In the genomic region with DNA sequence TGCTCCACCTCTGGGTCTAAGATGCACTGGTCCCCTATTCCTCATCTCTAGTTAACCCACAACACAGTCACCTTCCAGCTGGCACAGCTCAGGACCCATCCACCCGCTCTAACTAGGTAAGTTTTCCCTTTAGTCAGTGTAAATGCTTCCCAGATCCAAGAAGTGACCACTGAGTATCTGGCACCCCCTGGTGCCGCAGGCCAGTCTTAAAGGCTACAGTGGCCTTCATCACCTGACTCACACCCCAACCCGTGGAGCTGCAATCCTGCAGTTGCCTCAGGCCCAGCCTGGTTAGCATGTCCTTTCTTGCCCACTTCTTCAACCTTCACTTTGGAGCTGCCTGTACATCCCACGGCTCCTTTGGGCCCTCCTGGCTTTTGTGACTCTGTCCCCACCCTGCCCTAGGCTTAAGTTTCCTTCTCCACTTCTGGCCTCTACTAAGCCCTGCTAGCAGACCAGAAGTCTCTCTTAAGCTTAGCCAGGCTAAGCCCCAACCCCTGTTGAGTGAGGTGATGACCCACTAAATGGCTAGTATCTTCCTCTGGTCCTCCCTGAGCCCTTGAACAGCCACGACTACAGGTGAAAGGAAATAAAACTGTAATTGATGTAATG, we compare ENCODE assay signal across 18 mouse cellular contexts.
A peak's percentile ranks its signal among the peaks of the same experiment; 100 is the strongest.
DNase-seq lines count a peak whose midpoint lies in the region; ATAC-seq and TF ChIP-seq lines count a peak whose summit lies in the region.
"Had no signal": no experiment of that assay in that cellular context is flagged by ENCODE, and none has a peak within 500 bp of the region (broad histone marks: within the 10 kb centered on the region; RNA-seq: fewer than 3 reads in every experiment).

No protein-coding gene starts in this region.

- 77% methylated on average over 5 of the region's 5 CpGs for WGBS in heart, embryonic 16.5 days
- WGBS in embryonic facial prominence, embryonic 10.5 days = 82% methylated on average over 5 of the region's 5 CpGs
- WGBS in kidney, embryonic 16.5 days = 77% methylated on average over 5 of the region's 5 CpGs
- WGBS in liver, embryonic 12.5 days (ENCODE audit: insufficient replicate concordance) = 66% methylated on average over 5 of the region's 5 CpGs

- intact Hi-C loops in heart, postnatal 25 days (cut with DNase I) = no loop called here

- H3K27ac ChIP-seq in heart, embryonic 16.5 days (ENCODE audit: low read length) = no peak overlapping the region
- H3K27ac ChIP-seq in embryonic facial prominence, embryonic 10.5 days (replicated peaks) = no peak overlapping the region
- H3K27ac ChIP-seq in kidney, embryonic 16.5 days (ENCODE audit: low read length) = no peak overlapping the region
- no peak overlapping the region for H3K27ac ChIP-seq in liver, embryonic 12.5 days
- H3K27ac ChIP-seq: liver, embryonic 14.5 days had no signal

- no peaks in the 10 kb centered on the region for H3K36me3 ChIP-seq in heart, embryonic 16.5 days (ENCODE audit: control insufficient read depth, insufficient read depth)
- H3K36me3 ChIP-seq in E14TG2a.4 (ENCODE audit: insufficient read depth, low read length) = peaks cover 13% of the 10 kb centered on the region
- no peaks in the 10 kb centered on the region for H3K36me3 ChIP-seq in embryonic facial prominence, embryonic 10.5 days (replicated peaks)
- no peaks in the 10 kb centered on the region for H3K36me3 ChIP-seq in kidney, embryonic 16.5 days (ENCODE audit: insufficient read depth, low read length)
- H3K36me3 ChIP-seq in liver, embryonic 12.5 days = no peaks in the 10 kb centered on the region

- H3K9me3 ChIP-seq in heart, embryonic 16.5 days (replicated peaks; ENCODE audit: control insufficient read depth, low read length) = no peaks in the 10 kb centered on the region
- peaks cover 5% of the 10 kb centered on the region; the same call in 1 of the 2 replicates for H3K9me3 ChIP-seq in E14TG2a.4 (ENCODE audit: low read length)
- H3K9me3 ChIP-seq in embryonic facial prominence, embryonic 10.5 days = no peaks in the 10 kb centered on the region
- H3K9me3 ChIP-seq in kidney, embryonic 16.5 days (ENCODE audit: low read length) = no peaks in the 10 kb centered on the region
- H3K9me3 ChIP-seq in liver, embryonic 12.5 days (replicated peaks) = no peaks in the 10 kb centered on the region

- H3K27me3 ChIP-seq in heart, embryonic 16.5 days (ENCODE audit: control insufficient read depth, insufficient read depth, low read length) = no peaks in the 10 kb centered on the region
- H3K27me3 ChIP-seq in E14TG2a.4 (ENCODE audit: insufficient read depth, low read length) = no peaks in the 10 kb centered on the region
- no peaks in the 10 kb centered on the region for H3K27me3 ChIP-seq in embryonic facial prominence, embryonic 10.5 days (replicated peaks; ENCODE audit: low read depth, poor library complexity, severe bottlenecking)
- no peaks in the 10 kb centered on the region for H3K27me3 ChIP-seq in kidney, embryonic 16.5 days (ENCODE audit: insufficient read depth, low read length)
- no peaks in the 10 kb centered on the region for H3K27me3 ChIP-seq in liver, embryonic 12.5 days (replicated peaks)

- H3K4me1 ChIP-seq in heart, embryonic 16.5 days (ENCODE audit: control insufficient read depth, insufficient read depth, low read length) = peaks cover 4% of the 10 kb centered on the region; the same call in 1 of the 2 replicates
- peaks cover 69% of the 10 kb centered on the region for H3K4me1 ChIP-seq in E14TG2a.4 (replicated peaks; ENCODE audit: low read depth, low read length)
- peaks cover 10% of the 10 kb centered on the region; the same call in 1 of the 2 replicates for H3K4me1 ChIP-seq in embryonic facial prominence, embryonic 10.5 days
- H3K4me1 ChIP-seq in kidney, embryonic 16.5 days (ENCODE audit: insufficient read depth, low read length) = no peaks in the 10 kb centered on the region
- no peaks in the 10 kb centered on the region for H3K4me1 ChIP-seq in liver, embryonic 12.5 days

- H3K4me2 ChIP-seq in heart, embryonic 16.5 days (ENCODE audit: low read depth, low read length) = no peak overlapping the region
- H3K4me2 ChIP-seq in kidney, embryonic 16.5 days (replicated peaks; ENCODE audit: low read depth, low read length) = no peak overlapping the region
- H3K4me2 ChIP-seq in liver, embryonic 12.5 days = no peak overlapping the region

- H3K9ac ChIP-seq in heart, embryonic 16.5 days (ENCODE audit: low read length) = no peak overlapping the region
- no peak overlapping the region for H3K9ac ChIP-seq in kidney, embryonic 16.5 days (replicated peaks; ENCODE audit: low read length)
- no peak overlapping the region for H3K9ac ChIP-seq in liver, embryonic 12.5 days
- H3K9ac ChIP-seq: liver, embryonic 14.5 days had no signal

- no peak for TF ChIP-seq CTCF in E14TG2a.4 (conservative IDR thresholded peaks at IDR 0.05; ENCODE audit: low read length)

- DNase-seq in heart, postnatal 25 days (ENCODE audit: low spot score) = no peak
- peak; percentile 33 for DNase-seq in WW6 (ENCODE audit: low read depth, low spot score)
- DNase-seq in embryonic facial prominence, embryonic 10.5 days (ENCODE audit: low spot score) = peak; percentile 15
- DNase-seq: B cell, adult 2 months; cerebellum, adult 11 months; cerebellum, postnatal 14 days; embryo, embryonic 11 days; kidney, postnatal 25 days; layer of hippocampus, adult 9-11 months; midbrain, embryonic 14.5 days; spleen, adult 18-20 months had no signal

- no peak overlapping the region for H3K4me3 ChIP-seq in heart, embryonic 16.5 days (ENCODE audit: low read length)
- peak overlapping the region; percentile 51 for H3K4me3 ChIP-seq in E14TG2a.4 (replicated peaks; ENCODE audit: low read length)
- no peak overlapping the region for H3K4me3 ChIP-seq in embryonic facial prominence, embryonic 10.5 days
- H3K4me3 ChIP-seq in kidney, embryonic 16.5 days (ENCODE audit: low read length) = no peak overlapping the region
- H3K4me3 ChIP-seq in liver, embryonic 12.5 days = no peak overlapping the region

- ATAC-seq in heart, embryonic 16.5 days (replicated peaks; ENCODE audit: extremely low read depth, insufficient read depth, low FRiP score) = peak; percentile 52; the same call in 1 of the 2 replicates
- ATAC-seq in kidney, embryonic 16.5 days (ENCODE audit: low FRiP score, low TSS enrichment) = no peak
- ATAC-seq in liver, embryonic 12.5 days = no peak
- ATAC-seq: forebrain, embryonic 14.5 days; lung, postnatal 0 days had no signal
